Comparison of ENCODE assay signal across 18 mouse cellular contexts in genomic region chr14:24275534-24275933, GRCm38 (mm10). TPM values are rescaled to one million over a fixed set of nuclear protein-coding genes. Genes with fewer than 3 reads are reported as not detected.
DNase-seq lines count a peak whose midpoint lies in the region; ATAC-seq and TF ChIP-seq lines count a peak whose summit lies in the region.
"Had no signal": no experiment of that assay in that cellular context is flagged by ENCODE, and none has a peak within 500 bp of the region (broad histone marks: within the 10 kb centered on the region; RNA-seq: fewer than 3 reads in every experiment).

No protein-coding gene starts in this region.

- peak; percentile 61 for TF ChIP-seq CTCF in heart, adult 2 months (IDR thresholded peaks at IDR 0.05)
- TF ChIP-seq CTCF in cortical plate, adult 2 months (IDR thresholded peaks at IDR 0.05; ENCODE audit: extremely low read depth, insufficient read depth, low read length): peak; percentile 18; the same call in 1 of the 2 replicates

- no peak overlapping the region for H3K4me3 ChIP-seq in heart, adult 2 months
- H3K4me3 ChIP-seq in heart, embryonic 12.5 days: no peak overlapping the region
- no peak overlapping the region for H3K4me3 ChIP-seq in midbrain, embryonic 14.5 days (replicated peaks; ENCODE audit: low read depth, low read length)
- H3K4me3 ChIP-seq in midbrain, embryonic 15.5 days: no peak overlapping the region
- H3K4me3 ChIP-seq in cortical plate, adult 2 months (ENCODE audit: insufficient read depth, low read length): no peak overlapping the region
- H3K4me3 ChIP-seq: embryonic facial prominence, embryonic 15.5 days; limb, embryonic 13.5 days had no signal

- no peak overlapping the region for H3K4me2 ChIP-seq in heart, embryonic 12.5 days
- H3K4me2 ChIP-seq in midbrain, embryonic 14.5 days (ENCODE audit: low read length): no peak overlapping the region
- no peak overlapping the region for H3K4me2 ChIP-seq in midbrain, embryonic 15.5 days
- H3K4me2 ChIP-seq: embryonic facial prominence, embryonic 15.5 days; limb, embryonic 13.5 days had no signal

- no peak overlapping the region for H3K9ac ChIP-seq in heart, adult 2 months (ENCODE audit: low read depth, low read length)
- no peak overlapping the region for H3K9ac ChIP-seq in heart, embryonic 12.5 days
- no peak overlapping the region for H3K9ac ChIP-seq in midbrain, embryonic 14.5 days (replicated peaks; ENCODE audit: low read length)
- no peak overlapping the region for H3K9ac ChIP-seq in midbrain, embryonic 15.5 days
- H3K9ac ChIP-seq: embryonic facial prominence, embryonic 15.5 days; limb, embryonic 13.5 days had no signal

- no peak for ATAC-seq in heart, embryonic 12.5 days (ENCODE audit: insufficient number of reproducible peaks, low FRiP score)
- ATAC-seq in midbrain, embryonic 14.5 days (ENCODE audit: low FRiP score, low TSS enrichment): no peak
- no peak for ATAC-seq in midbrain, embryonic 15.5 days (replicated peaks)

- no peaks in the 10 kb centered on the region for H3K4me1 ChIP-seq in heart, adult 2 months (ENCODE audit: control insufficient read depth, insufficient read depth, low read length)
- no peaks in the 10 kb centered on the region for H3K4me1 ChIP-seq in heart, embryonic 12.5 days (replicated peaks)
- no peaks in the 10 kb centered on the region for H3K4me1 ChIP-seq in midbrain, embryonic 14.5 days (ENCODE audit: control insufficient read depth, insufficient read depth, low read length)
- no peaks in the 10 kb centered on the region for H3K4me1 ChIP-seq in midbrain, embryonic 15.5 days
- peaks cover 2% of the 10 kb centered on the region; the same call in 1 of the 2 replicates for H3K4me1 ChIP-seq in cortical plate, adult 2 months (ENCODE audit: control insufficient read depth, insufficient read depth, low read length)
- H3K4me1 ChIP-seq: embryonic facial prominence, embryonic 15.5 days had no signal

- H3K27ac ChIP-seq in heart, adult 2 months: no peak overlapping the region
- H3K27ac ChIP-seq in heart, embryonic 12.5 days (ENCODE audit: poor library complexity, severe bottlenecking): no peak overlapping the region
- no peak overlapping the region for H3K27ac ChIP-seq in midbrain, embryonic 14.5 days (replicated peaks; ENCODE audit: low read depth, low read length)
- H3K27ac ChIP-seq in midbrain, embryonic 15.5 days: no peak overlapping the region
- no peak overlapping the region for H3K27ac ChIP-seq in cortical plate, adult 2 months (ENCODE audit: insufficient read depth, low read length)
- H3K27ac ChIP-seq: embryonic facial prominence, embryonic 15.5 days; limb, embryonic 13.5 days had no signal

- WGBS in heart, adult 2 months: 24% methylated on average over 2 of the region's 2 CpGs
- whole genome bisulfite sequencing in heart, embryonic 12.5 days: 22% methylated on average over 2 of the region's 2 CpGs
- 56% methylated on average over 2 of the region's 2 CpGs for WGBS in midbrain, embryonic 14.5 days
- 62% methylated on average over 2 of the region's 2 CpGs for WGBS in midbrain, embryonic 15.5 days

- H3K79me2 ChIP-seq in heart, adult 2 months (replicated peaks; ENCODE audit: control insufficient read depth, insufficient read depth, low read length): no peaks in the 10 kb centered on the region

- no peaks in the 10 kb centered on the region for H3K27me3 ChIP-seq in heart, adult 2 months (ENCODE audit: control insufficient read depth, insufficient read depth, low read length)
- no peaks in the 10 kb centered on the region for H3K27me3 ChIP-seq in heart, embryonic 12.5 days (replicated peaks)
- no peaks in the 10 kb centered on the region for H3K27me3 ChIP-seq in midbrain, embryonic 14.5 days (ENCODE audit: control insufficient read depth, insufficient read depth, low read length)
- H3K27me3 ChIP-seq in midbrain, embryonic 15.5 days (replicated peaks): no peaks in the 10 kb centered on the region
- H3K27me3 ChIP-seq: embryonic facial prominence, embryonic 15.5 days; limb, embryonic 13.5 days had no signal

- no peak for TF ChIP-seq EP300 in heart, adult 2 months (IDR thresholded peaks at IDR 0.05; ENCODE audit: insufficient read depth, low read depth, low read length)

- no peaks in the 10 kb centered on the region for H3K9me3 ChIP-seq in heart, embryonic 12.5 days (replicated peaks)
- H3K9me3 ChIP-seq in midbrain, embryonic 14.5 days (ENCODE audit: control insufficient read depth, low read length): no peaks in the 10 kb centered on the region
- no peaks in the 10 kb centered on the region for H3K9me3 ChIP-seq in midbrain, embryonic 15.5 days
- H3K9me3 ChIP-seq: embryonic facial prominence, embryonic 15.5 days; limb, embryonic 13.5 days had no signal

- DNase-seq in heart, adult 2 months: no peak
- DNase-seq in midbrain, embryonic 14.5 days: peak; percentile 87
- DNase-seq in retina, postnatal 7 days (ENCODE audit: low read depth, low spot score): peak; percentile 4
- no peak for DNase-seq in thymus, adult 18-20 months
- DNase-seq in urinary bladder, postnatal 4 days (ENCODE audit: low spot score in 2 of 2): no peak
- DNase-seq: heart, postnatal 4 days had no signal

- TF ChIP-seq POLR2A in heart, adult 2 months (IDR thresholded peaks at IDR 0.05; ENCODE audit: insufficient read depth, low read depth, low read length): no peak
- no peak for TF ChIP-seq POLR2A in cortical plate, adult 2 months (IDR thresholded peaks at IDR 0.05; ENCODE audit: extremely low read depth, insufficient read depth, low read length)

- intact Hi-C loops in heart, adult 2 months (cut with DNase I): loop anchor here (1.0 to 10.0 kb wide), 3 partner anchors 93 to 691 kb away; no protein-coding TSS in a partner anchor

- H3K36me3 ChIP-seq in heart, adult 2 months (ENCODE audit: control insufficient read depth, insufficient read depth, low read length): no peaks in the 10 kb centered on the region
- no peaks in the 10 kb centered on the region for H3K36me3 ChIP-seq in heart, embryonic 12.5 days
- H3K36me3 ChIP-seq in midbrain, embryonic 14.5 days (ENCODE audit: control insufficient read depth, insufficient read depth, low read length): no peaks in the 10 kb centered on the region
- H3K36me3 ChIP-seq in midbrain, embryonic 15.5 days (replicated peaks): no peaks in the 10 kb centered on the region
- H3K36me3 ChIP-seq: embryonic facial prominence, embryonic 15.5 days; limb, embryonic 13.5 days had no signal

RNA-seq across cellular contexts. Expression of gene E330034G19Rik, which starts 17.5 kb away (rescaled TPM):
- total RNA-seq in heart, adult 2 months (2021): not detected
- polyA plus RNA-seq in heart, adult 2 months (2012; rRNA removed): not detected in 2 replicates
- polyA plus RNA-seq in heart, embryonic 12.5 days (2016; fragmentation: Nextera tagmentation; extraction: Ambion mirVana): 0.14 TPM in 1 of 2 replicates, not detected in the other
- not detected in 2 replicates for polyA plus RNA-seq in midbrain, embryonic 14.5 days (2014; fragmentation: Nextera tagmentation; extraction: Ambion mirVana)
- polyA plus RNA-seq in midbrain, embryonic 15.5 days (2015; fragmentation: Nextera tagmentation; extraction: Ambion mirVana): not detected in 2 replicates
- 0.10 and 0.11 TPM in 2 replicates for polyA plus RNA-seq in cortical plate, adult 2 months (2012; rRNA removed)
- total RNA-seq: adrenal gland, postnatal 4 days; ES-E14; gastrocnemius, postnatal 4 days; heart, postnatal 4 days; layer of hippocampus, adult 8-10 months; megakaryocyte, adult 5-6 weeks; neutrophil, adult 5-6 weeks had no signal
- polyA plus RNA-seq: thymus, postnatal 0 days had no signal

RNA-seq across cellular contexts. Expression of gene Dlg5, which starts 29.8 kb away (rescaled TPM):
- total RNA-seq in heart, adult 2 months (2021): 1 to 10 TPM; 7.7 TPM
- 11.4 and 13.9 TPM in 2 replicates for polyA plus RNA-seq in heart, adult 2 months (2012; rRNA removed)
- polyA plus RNA-seq in heart, embryonic 12.5 days (2016; fragmentation: Nextera tagmentation; extraction: Ambion mirVana): 13.6 and 16.2 TPM in 2 replicates
- polyA plus RNA-seq in midbrain, embryonic 14.5 days (2014; fragmentation: Nextera tagmentation; extraction: Ambion mirVana): 32.9 TPM in 2 replicates
- polyA plus RNA-seq in midbrain, embryonic 15.5 days (2015; fragmentation: Nextera tagmentation; extraction: Ambion mirVana): 21.9 and 22.9 TPM in 2 replicates
- 24.6 and 26.5 TPM in 2 replicates for polyA plus RNA-seq in cortical plate, adult 2 months (2012; rRNA removed)
- total RNA-seq: neutrophil, adult 5-6 weeks had no signal

Comparison
In these comparisons a context has a peak if more than half of its experiments do, and no peak if none do; other contexts are left out.
1. DNase-seq: peak in midbrain, embryonic 14.5 days (single experiment) and retina, postnatal 7 days (single experiment); none in heart, adult 2 months (0 of 2), thymus, adult 18-20 months (0 of 2) and urinary bladder, postnatal 4 days (0 of 2).